Mouse (Mus musculus) urinary bladder, adult 18-20 months (tissue): ENCODE data around the gene Tuba8.

ENCODE experiments used
- DNase-seq, 2 experiments: peaks; one replicate each; pipeline ENCODE4 v3.0.0; 2022; ENCODE audit warnings: low spot score in 2 of 2, mixed read lengths in 2 of 2

Tuba8 gene

DNA sequence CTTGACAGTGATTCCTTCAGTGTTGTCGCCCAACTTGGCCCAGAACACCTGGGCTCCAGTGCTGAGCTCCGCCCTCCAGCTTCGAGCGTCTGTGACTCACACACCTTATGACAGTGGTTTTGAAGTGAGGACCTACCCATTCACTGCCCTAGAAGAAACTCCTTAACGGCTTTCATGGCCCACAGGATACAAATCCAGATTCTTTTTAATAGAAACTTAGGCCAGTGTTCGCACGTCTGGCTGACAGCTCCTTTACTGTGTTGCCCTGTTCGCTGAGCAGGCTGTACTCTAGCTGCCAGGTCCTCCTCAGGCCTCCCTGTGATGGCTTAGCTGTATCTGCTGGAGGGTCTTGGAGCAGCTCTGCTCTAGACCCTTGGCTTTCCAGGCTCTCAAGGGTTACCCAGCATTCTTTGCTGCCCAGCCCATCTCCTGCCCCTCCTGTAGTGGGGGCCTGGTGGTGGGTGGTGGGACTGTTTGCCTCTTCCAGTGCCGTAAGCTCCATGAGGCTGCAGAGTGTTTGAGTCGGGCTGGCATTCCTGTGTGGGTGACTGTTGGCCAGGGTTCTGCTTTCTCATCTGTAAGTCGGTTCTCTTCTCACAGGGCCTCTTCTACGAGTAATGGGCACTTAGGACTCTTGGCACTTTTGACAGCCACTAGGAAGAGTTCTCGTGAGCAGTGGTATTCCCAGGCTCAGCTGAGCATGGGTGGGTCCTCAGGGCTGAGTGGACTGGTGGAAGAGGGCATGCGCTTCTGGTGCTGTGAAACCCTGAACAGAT, 15.4 kb upstream of the Tuba8 start:
- DNase-seq: no peak

DNA sequence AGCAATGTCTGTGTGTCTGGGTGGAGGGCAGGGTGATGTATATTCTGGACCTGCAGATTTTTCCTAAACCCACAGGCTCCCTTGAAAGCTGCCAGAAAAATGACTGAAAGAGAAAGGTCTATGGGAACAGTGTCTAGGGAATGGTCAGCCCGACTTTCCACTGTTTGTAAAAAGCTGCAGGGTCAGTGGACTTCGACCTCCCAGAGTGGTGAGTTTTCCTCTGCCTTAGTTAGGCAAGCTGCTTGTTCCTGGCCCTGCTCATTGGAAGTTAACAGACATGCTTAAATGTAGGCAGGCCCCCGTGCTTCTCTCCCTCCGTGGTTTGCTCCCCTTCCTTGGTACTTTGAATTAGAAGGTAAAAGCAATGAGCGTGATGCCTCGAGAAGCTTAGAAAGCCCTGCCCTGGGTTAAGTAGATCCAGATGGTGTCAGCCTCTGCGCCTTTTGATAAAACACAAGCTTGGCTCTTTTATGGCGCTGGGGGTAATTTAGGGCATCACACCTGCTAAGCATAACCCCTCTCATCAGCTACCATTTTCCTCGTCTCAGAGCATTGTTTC, 12.6 kb upstream of the Tuba8 start:
- DNase-seq: no peak

DNA sequence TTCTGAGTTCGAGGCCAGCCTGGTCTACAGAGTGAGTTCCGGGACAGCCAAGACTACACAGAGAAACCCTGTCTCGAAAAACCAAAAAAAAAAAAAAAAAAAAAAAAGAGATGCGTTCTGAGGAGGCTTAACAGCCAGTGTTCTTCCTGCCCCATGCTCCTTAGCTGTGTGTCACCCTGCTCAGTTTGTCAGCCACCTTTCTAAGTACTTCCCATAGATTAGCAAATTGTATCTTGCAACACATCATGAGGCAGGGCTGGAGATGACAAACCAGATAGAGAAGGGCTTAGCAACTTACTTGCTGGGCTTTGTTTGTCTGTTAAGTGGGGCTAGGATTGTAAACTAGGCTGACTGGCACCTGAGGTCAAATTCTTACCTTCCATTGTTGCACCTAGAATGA, 10.0 kb upstream of the Tuba8 start:
- DNase-seq: no peak

DNA sequence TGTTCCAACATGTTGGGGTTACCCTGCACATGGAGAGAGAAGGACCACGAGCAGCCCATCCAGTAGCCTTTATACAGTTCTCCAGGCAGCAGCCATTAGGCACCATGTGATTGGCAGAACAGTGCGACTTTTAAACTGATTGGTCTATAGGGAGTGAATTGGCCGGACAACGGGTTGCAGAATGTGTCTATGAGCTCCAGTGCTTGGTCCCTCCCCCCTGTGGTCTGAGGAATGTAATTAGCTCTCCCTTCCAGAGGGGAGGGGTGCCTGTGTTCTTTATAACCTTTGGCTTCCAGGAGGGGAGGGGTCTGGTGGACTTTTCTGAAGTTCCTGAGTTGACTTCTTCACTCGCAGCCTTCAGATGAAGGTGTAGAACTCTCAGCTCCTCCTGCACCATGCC, 8.5 kb upstream of the Tuba8 start:
- no peak for DNase-seq

DNA sequence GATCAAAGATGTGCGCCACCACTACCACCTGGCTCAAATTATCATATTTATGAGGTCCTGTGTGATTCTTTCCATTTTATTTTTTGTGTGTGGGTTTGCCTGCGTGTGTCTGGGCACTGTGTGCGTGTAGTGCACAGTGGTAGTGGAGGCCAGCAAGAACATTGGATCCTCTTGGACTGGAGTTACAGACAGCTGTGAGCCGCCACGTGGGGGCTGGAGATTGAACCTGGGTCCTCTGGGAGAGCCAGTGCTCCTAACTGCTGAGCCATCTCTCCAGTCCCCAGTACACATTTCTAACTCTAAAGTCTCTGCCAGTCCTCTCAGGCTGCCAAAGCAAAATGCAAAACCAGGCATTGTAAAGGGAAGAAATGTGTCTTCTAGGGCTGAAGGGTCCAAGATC, 4.0 kb upstream of the Tuba8 start:
- DNase-seq: no peak

DNA sequence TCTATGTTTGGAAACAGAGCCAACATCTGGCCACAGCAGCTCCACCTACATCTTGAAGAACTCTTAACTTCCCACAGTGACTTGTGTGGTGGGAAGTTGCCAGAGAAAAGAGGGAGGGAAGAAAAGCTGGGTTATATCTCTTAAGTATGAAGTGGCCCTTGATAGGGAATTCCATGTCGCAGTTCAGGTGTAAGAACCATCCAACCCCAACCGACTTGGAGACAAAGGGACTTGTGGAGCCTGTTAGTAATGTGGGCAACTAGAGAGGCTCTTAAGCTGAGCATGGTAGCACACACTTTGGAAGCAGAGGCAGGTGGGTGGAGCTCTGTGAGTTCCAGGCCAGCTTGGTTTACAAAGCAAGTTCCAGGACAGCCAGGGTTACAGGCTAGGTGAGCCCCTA, 912 bp upstream of the Tuba8 start:
- no peak for DNase-seq

DNA sequence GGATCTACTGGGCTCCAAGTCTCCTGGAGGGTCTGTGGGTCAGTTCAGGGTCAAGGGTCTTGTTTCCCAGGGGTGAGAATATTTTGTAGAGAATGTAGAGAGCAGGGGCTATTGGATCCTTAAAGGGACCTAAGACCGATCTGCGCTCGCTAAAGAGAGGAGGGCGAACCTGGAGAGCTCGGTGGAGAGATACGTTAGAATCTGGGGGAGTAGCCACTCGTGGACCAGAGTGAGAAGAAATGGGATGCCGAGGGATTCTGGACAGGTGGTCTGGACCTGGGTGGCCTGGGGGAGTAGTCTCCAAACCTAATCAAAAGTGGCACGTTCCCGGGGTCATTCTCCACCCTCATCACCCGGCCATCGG, 412 bp downstream of the Tuba8 start:
- DNase-seq: no peak

DNA sequence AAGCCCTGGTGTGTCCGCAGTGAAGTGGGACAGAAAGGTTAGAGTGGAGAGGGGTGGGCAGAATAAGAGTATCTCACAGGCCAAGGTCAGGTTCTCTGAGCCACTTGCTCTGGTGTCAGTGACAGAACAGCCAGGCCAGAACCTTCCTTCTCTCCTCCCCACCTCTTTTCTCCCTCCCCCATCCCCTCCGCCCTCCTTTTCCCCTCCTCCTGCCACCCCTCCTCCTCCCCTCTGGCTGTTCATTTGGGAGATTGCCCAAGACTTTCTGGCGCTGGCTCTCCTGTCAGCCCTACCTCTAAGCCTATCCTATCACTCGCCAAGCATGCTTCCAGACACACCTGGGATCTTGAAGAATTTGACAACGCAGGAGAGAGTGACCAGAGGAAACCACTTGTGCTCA, 1.2 kb downstream of the Tuba8 start:
- peak in 1 of 2 experiments; percentile 31 for DNase-seq

DNA sequence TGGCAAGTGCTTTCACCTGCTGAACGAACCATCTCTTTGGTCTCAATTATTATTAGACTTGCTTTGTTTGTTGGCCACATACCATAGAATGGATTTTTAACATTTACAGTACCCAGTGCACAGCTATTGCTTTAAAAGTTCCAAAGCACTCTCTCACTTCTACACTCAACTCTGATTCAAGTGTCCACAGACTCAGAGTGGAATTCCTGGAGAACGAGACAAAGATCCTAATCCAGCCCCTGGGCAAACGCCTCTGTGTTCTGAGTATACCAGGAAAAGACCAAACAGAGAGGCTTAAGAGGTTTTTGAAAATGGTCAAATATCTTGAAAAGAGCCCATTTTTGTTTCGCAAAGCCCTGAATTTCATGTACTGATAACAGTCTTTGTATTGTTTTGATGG, 2.5 kb downstream of the Tuba8 start:
- no peak for DNase-seq

DNA sequence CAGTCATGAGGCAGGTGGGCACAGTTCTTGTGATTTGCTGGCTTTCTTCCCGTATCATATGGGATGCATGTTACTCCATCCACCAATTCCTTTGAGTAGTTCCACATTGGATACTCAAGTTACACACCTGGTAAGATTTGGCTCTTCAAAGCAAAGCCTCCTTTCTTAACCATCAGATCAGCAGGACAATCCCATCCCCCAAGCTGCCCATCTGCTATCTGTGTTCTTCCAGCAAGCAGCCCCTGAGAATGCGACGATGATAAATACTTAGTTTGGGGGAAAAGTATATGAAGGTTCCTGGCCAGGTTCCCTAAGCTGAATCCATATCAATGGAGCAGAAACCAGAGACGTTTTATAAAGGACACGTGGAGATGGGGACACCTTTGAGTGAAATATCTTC, 3.7 kb downstream of the Tuba8 start:
- DNase-seq: no peak

DNA sequence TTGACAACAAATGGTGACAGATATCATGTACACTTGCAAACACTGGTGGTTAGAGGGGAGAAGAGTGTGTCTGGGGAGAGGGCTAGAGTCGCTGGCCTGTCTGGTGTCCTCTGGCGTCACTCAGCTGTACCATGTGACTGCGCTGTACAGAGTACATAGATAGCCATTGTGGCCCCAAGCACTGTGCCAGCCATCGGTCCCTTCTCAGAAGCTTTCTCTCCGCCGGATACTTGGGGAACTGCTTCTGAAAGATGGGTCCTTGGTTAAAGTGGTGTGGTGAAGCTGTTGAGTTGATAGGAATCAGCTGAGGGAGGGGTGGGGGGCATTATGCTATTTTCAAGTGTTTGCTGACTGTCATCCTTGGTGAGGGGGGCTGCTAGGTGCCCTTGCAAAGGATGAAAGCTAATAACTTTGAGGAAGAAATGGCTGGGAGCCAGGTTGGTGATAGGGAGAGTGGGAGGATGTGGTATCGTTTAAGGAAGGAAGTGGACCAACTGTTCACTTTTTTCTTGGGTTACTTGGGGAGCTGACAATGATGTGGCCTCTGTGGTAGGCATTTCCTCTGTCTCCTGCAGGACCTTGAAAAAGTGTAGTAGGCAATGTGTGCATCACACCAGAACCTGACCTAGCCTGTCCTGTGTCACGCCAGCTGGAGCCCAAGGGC, 4.3 kb downstream of the Tuba8 start:
- DNase-seq: no peak

DNA sequence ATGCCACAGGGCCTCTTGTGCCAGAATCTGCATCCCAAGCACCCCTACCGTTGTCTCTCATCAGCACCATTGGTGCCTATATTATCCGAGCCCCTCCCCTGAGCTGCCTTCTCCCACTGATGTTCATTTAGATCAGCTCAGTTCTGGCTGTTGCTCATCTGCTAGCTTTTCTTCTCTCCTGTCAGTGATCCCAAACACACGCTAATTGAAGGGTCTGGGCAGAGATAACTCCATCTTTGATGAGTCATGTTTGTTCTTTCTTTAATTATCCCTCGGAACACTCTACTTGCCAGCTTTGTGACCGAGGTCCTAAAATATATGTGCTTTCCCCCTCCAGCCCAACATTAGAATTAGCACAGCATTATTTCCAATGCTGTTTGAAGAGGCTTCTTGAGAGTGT, 4.8 kb downstream of the Tuba8 start:
- no peak for DNase-seq

DNA sequence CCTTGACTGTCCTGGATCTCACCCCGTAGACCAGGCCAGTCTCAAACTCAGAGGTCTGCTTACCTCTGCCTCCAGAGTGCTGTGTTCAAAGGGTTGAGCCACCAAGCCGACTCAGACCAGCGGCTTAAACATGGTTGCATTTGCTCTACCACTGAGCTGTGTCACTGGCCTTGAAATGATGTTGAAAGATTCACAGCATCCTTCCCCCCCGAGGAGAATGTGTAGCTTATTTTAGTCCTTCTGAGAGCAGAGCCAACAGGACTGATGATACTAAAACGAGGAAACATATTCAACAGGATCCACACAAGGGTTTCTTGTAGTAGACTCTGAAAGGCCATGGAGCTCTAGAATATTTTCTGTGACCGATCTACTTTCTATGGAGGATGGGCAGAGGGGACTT, 5.4 kb downstream of the Tuba8 start:
- DNase-seq: no peak

DNA sequence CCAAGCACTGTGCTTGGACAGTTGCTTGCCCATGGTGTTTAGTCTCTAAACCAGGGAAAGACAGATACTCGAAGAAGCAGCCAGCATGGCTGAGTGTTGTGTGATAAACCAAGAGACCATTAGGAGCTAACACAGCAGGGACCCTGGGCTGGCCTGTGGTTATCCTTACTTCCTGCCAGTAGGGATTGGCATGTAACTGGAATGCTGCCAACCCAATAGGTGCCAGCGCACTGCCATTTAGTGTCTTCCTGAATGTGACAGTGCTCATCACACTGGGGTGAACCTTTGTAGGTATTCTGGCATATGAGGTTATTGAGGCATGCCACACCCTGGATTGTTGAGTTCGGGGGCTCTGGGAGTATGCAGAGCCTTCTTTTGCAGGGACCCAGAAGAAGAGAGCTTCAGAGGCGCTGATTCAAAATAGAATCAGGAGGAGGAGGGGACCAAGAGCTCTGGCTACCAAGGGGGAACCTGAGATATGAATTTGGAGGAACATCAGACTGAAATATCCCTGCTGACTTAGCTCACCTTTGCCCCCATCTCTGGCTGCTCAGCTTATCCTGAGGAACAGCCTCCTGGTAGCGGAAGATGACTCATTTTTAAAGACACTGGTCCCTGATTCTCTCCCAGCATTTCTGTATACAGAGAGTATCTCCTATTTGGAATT, 6.2 kb downstream of the Tuba8 start:
- DNase-seq: no peak

DNA sequence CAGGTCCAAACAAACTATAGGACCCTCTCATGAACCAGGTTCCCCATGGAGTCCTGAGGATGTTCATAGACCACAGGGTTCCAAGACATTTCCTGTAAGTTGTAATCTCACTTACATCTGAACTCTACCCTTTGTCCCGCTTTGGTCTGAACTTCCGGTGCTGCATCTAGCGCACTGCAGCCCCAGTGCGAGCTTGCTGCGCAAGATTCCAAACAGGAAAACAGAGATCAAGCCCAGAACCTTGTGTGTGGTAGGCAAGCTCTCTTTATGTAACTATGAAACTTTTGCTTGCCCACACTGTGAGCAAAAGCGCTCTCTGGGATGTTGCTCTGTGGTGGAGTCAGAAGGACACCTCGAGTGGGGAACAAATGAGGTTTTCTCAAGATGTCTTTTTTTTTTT, 7.5 kb downstream of the Tuba8 start:
- no peak for DNase-seq

DNA sequence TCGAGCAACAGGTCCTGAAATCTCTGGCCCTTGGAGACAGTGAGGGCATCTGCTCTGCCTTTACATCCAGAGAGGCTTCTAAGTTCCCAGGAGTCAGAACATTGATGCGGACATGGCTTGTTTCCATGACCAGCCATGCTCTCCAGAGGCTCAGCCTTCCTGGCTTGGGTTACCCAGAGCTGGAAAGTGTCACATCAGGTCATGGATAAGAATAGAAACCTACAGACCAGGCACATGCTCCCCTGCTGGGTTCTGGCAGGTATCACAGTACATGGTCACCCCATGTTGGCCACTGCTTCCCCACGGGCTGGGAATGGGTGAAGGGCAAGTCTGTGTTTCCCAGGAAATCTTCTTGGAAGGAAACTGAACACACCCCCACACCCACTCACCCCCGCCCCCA, 8.9 kb downstream of the Tuba8 start:
- DNase-seq: no peak

DNA sequence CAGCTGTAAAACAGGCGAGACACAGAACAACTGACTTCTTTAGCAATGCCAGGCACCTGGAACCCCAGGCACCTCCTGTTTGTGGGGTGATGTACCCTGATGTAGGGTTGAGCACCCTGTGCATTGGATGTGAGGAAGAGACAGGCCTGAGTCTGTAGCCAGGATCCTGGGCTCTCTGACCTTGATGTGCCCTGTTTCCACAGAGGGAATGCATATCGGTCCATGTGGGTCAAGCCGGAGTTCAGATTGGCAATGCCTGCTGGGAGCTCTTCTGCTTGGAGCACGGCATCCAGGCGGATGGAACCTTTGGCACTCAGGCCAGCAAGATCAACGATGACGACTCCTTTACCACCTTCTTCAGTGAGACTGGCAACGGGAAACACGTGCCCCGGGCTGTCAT, 9.7 kb downstream of the Tuba8 start:
- no peak for DNase-seq

DNA sequence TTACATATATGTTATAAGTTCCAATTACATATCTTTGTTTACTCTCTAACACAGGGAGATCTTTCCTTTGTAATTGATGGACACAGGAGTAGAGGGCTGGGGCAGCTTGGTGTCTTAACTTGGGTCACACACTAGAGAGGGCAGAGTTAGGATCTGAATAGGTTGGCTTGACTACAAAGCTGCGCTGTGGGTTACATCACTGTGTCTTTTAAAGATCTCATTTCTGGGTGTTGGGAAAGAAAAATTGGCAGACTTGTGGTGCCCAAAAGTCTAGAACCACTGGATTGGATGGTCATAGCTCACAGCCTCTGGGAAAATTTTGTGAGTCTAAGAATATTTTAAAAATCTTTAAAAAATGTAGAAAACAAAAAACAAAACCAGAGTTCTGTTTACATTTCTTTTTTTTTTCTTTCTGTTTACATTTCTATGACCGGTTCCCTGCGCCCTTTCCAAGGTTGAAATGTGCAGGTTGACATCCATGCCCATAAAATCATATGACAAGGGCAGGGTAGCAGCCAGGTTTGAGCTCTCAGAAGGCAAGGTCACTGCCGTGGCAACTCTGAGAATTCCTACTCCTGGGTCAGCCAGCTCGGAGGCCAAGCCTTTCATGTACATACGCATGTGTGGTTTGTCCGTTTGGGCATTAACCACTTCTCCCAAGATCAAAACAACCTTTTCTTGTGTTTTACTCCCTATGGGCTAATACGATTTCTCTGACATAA, 11.5 kb downstream of the Tuba8 start:
- DNase-seq: no peak

DNA sequence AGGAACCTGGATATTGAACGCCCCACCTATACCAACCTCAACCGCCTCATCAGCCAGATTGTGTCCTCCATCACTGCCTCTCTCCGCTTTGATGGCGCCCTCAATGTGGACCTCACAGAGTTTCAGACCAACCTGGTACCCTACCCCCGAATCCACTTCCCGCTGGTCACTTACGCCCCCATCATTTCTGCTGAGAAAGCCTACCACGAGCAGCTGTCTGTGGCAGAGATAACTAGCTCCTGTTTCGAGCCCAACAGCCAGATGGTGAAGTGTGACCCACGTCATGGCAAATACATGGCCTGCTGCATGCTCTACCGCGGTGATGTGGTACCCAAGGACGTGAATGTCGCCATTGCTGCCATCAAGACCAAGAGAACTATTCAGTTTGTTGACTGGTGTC, 12.5 kb downstream of the Tuba8 start:
- no peak for DNase-seq

DNA sequence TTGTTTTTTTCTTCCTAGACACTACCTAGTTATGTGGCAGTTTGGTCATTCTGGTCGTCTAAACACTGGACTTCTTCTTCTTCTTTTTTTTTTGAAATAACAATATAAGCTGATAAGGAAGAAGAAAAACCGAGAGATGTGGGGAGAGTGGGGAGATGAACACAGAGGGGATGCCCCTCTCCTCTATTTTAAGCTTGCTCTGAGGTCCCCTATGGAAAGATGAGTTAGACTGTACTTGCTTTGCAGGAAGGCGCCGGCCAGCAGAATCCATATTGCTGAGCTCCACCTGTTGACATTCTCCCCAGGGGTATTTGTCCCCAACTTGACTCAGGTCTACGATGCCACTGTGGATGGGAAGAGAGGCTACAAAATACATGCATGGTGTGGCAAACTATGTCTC, 13.6 kb downstream of the Tuba8 start:
- DNase-seq: no peak

DNA sequence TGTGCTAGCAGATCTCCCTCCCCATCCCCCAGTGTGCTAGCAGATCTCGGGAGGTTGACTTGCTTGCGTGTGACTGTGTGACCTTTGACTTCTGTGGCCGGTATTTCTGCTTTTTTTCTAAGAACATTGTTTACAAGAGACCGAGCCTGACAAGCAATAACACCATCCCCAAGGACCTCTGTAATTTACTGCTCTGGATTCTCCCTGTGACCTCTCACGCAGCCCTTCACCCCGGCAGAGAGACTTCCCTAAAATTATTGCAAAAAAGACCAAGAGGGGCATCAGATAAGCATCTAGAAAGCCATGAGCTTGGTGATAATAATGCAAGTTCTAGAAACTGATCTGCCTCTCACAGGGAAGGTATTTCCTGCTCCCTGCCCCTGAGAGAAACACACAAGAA, 14.5 kb downstream of the Tuba8 start:
- DNase-seq: no peak

DNA sequence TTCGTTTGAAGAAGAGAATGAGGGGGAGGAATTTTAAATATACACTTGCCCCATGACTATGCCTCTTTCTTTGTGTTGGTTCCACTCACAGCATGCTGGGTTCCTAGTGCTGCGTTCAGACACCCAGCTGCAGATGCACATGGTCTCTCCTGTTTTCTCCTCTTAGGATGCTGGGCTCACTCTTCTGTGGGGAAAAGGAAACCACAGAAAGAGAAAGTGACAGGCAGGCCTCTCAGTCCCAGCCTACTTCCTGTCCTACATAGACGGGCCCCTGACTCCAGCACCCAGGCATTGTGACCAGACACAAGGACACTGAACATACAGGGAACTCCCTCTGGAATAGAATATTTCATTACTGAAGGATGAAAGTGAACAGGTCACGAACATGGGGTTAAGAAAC, 15.5 kb downstream of the Tuba8 start:
- DNase-seq: no peak
